Mouse (Mus musculus) intestine, embryonic 16.5 days (tissue): ENCODE measurements around the gene Abhd16a. TPM values are rescaled to one million over a fixed set of nuclear protein-coding genes. Genes with fewer than 3 reads are reported as not detected.

Source experiments
- ATAC-seq: fragments of 200-750 bp; cut with Nextera tagmentation; 2 replicates; pipeline ENCODE4 v1.8.0; 2017; ENCODE audit warnings: moderate TSS enrichment, moderate library complexity
- H3K27ac ChIP-seq: fragments of 300-500 bp; sonication (generic); 2 replicates; pipeline ENCODE4 v1.5.1; 2014; ENCODE audit warnings: mild to moderate bottlenecking, low read length
- H3K27me3 ChIP-seq: fragments of 300-500 bp; sonication (generic); replicated peaks from 2 replicates; pipeline ENCODE4 v1.6.1; 2014; ENCODE audit warnings: low read length, control low read depth, mixed read lengths; ENCODE audit not compliant: control insufficient read depth, insufficient read depth
- H3K36me3 ChIP-seq: fragments of 300-500 bp; sonication (generic); 2 replicates; pipeline ENCODE4 v1.6.1; 2014; ENCODE audit warnings: low read length, control low read depth; ENCODE audit not compliant: control insufficient read depth, insufficient read depth
- H3K4me1 ChIP-seq: fragments of 300-500 bp; sonication (generic); 2 replicates; pipeline ENCODE4 v1.6.1; 2014; ENCODE audit warnings: low read length, control low read depth, mixed read lengths; ENCODE audit not compliant: control insufficient read depth, insufficient read depth
- H3K4me2 ChIP-seq: fragments of 300-500 bp; sonication (generic); 2 replicates; pipeline ENCODE4 v1.6.1; 2014; ENCODE audit warnings: low read depth, low read length, control low read depth
- H3K4me3 ChIP-seq: fragments of 300-500 bp; sonication (generic); 2 replicates; pipeline ENCODE4 v1.5.1; 2014; ENCODE audit warnings: mild to moderate bottlenecking, low read length
- H3K9ac ChIP-seq: fragments of 300-500 bp; sonication (generic); 2 replicates; pipeline ENCODE4 v1.6.1; 2014; ENCODE audit warnings: low read depth, low read length
- H3K9me3 ChIP-seq: fragments of 300-500 bp; sonication (generic); 2 replicates; pipeline ENCODE4 v1.6.1; 2016; ENCODE audit warnings: low read length, control low read depth; ENCODE audit not compliant: control insufficient read depth
- WGBS: fragments of 180-500 bp; shearing (Covaris S2); extraction: QIAGEN DNeasy Blood & Tissue Kit; methylation state at CpG from one replicate; pipeline ENCODE4 v1.1.7; 2014; 5-methylcytosine and 5-hydroxymethylcytosine counted together
- polyA plus RNA-seq: library from polyadenylated mRNA; unstranded; fragments of >200 nt; fragmentation: Nextera tagmentation; extraction: Ambion mirVana; gene quantifications from 2 replicates; pipeline ENCODE4 v1.2.1, GENCODE M21; 2015

Abhd16a gene
- polyA plus RNA-seq: 107 and 108 TPM in 2 replicates

DNA sequence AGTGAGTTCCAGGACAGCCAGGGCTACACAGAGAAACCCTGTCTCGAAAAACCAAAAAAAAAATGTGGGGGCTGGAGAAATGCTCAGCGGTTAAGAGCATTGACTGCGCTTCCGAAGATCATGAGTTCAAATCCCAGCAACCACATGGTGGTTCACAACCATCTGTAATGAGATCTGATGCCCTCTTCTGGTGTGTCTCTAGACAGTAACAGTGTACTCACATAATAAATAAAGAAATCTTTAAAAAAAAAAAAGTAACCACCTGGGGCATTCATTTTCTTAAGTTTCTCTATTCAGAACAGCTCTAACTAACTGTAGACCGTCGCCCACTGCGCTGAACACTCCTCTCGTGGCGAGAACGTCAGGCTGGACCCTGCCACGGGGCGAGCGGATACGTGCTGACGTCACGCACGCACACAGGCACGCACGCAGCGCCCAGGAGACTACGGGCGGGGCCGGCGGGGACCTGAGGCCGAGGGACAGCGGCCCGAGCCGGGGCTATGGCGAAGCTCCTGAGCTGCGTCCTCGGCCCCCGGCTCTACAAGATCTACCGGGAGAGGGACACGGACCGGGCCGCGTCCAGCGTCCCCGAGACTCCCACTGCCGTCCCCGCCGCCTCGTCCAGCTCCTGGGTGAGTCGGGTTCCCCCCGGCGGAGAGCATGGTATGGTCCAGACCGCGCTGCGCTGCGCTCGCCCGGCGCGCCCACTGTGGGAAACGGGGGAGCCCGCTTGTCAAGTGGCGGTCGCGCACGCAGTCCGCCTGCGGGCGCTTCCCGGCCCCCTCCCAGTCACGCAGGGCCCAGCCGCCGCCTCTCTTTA is at the start of gene Abhd16a:
Gene Abhd16a (plus strand): TSS at position 439 of the 820 bp plus-strand sequence.
- Histone ChIP-seq H3K4me3 (peak within 1 kb of the TSS; percentile 66), H3K4me1 (peaks cover 7% of the 10 kb centered on the region; the same call in 1 of the 2 replicates), H3K9me3 (no peaks in the 10 kb centered on the region), H3K36me3 (0 out of 2 replicates have a peak, but pooled peaks cover 3% of the 10 kb centered on the region), H3K27me3 (no peaks in the 10 kb centered on the region), H3K9ac (peak within 1 kb of the TSS; percentile 92), H3K27ac (peak within 1 kb of the TSS; percentile 95), H3K4me2 (peak within 1 kb of the TSS; percentile 63)
- ATAC-seq: peak; percentile 99
- WGBS: 2% methylated on average over 66 of the region's 67 CpGs

- H3K9me3 ChIP-seq: no peaks in the 10 kb centered on the region
- peak overlapping the region; percentile 10 for H3K27ac ChIP-seq
- H3K4me1 ChIP-seq: peaks cover 32% of the 10 kb centered on the region
- no peak overlapping the region for H3K4me2 ChIP-seq
- no peaks in the 10 kb centered on the region for H3K36me3 ChIP-seq
- no peak for ATAC-seq
- H3K9ac ChIP-seq: no peak overlapping the region
- no peak overlapping the region for H3K4me3 ChIP-seq
- H3K27me3 ChIP-seq: no peaks in the 10 kb centered on the region
- WGBS: 82% methylated on average over 4 of the region's 4 CpGs
Observed at GRCm38 (mm10) chr17:35043794-35044193, 45.3 kb upstream of the Abhd16a start.

GRCm38 (mm10) chr17:35044904-35045806 is 43.9 kb upstream of the Abhd16a start:
- WGBS: 68% methylated on average over 7 of the region's 7 CpGs
- H3K4me2 ChIP-seq: peak overlapping the region; percentile 100
- H3K9me3 ChIP-seq: no peaks in the 10 kb centered on the region
- H3K27ac ChIP-seq: peak overlapping the region; percentile 90
- H3K4me1 ChIP-seq: peaks cover 40% of the 10 kb centered on the region
- ATAC-seq: no peak
- H3K36me3 ChIP-seq: no peaks in the 10 kb centered on the region
- peak overlapping the region; percentile 93 for H3K9ac ChIP-seq
- peak overlapping the region; percentile 68; the same call in 1 of the 2 replicates for H3K4me3 ChIP-seq
- H3K27me3 ChIP-seq: no peaks in the 10 kb centered on the region

- H3K4me3 ChIP-seq: peak overlapping the region; percentile 68
- H3K9me3 ChIP-seq: no peaks in the 10 kb centered on the region
- WGBS: 4% methylated on average over 48 of the region's 48 CpGs
- peak overlapping the region; percentile 93 for H3K9ac ChIP-seq
- peak overlapping the region; percentile 90 for H3K27ac ChIP-seq
- ATAC-seq: peak; percentile 0; the same call in 1 of the 2 replicates
- H3K4me1 ChIP-seq: peaks cover 40% of the 10 kb centered on the region
- H3K27me3 ChIP-seq: no peaks in the 10 kb centered on the region
- peak overlapping the region; percentile 100 for H3K4me2 ChIP-seq
- no peaks in the 10 kb centered on the region for H3K36me3 ChIP-seq
Observed at GRCm38 (mm10) chr17:35045807-35046680, 43.0 kb upstream of the Abhd16a start.

- ATAC-seq: peak; percentile 87
- H3K9ac ChIP-seq: peak within 1 kb of the TSS; percentile 93
- peak within 1 kb of the TSS; percentile 100 for H3K4me2 ChIP-seq
- WGBS: 2% methylated on average over 32 of the region's 33 CpGs
- H3K36me3 ChIP-seq: no peaks in the 10 kb centered on the region
- peak within 1 kb of the TSS; percentile 68 for H3K4me3 ChIP-seq
- H3K9me3 ChIP-seq: no peaks in the 10 kb centered on the region
- peaks cover 40% of the 10 kb centered on the region for H3K4me1 ChIP-seq
- peak within 1 kb of the TSS; percentile 100 for H3K27ac ChIP-seq
- no peaks in the 10 kb centered on the region for H3K27me3 ChIP-seq
Observed at GRCm38 (mm10) chr17:35046681-35047455, 42.2 kb upstream of the Abhd16a start, which contains the start of gene Msh5. Gene Msh5 (minus strand): TSS chr17:35046745.

DNA sequence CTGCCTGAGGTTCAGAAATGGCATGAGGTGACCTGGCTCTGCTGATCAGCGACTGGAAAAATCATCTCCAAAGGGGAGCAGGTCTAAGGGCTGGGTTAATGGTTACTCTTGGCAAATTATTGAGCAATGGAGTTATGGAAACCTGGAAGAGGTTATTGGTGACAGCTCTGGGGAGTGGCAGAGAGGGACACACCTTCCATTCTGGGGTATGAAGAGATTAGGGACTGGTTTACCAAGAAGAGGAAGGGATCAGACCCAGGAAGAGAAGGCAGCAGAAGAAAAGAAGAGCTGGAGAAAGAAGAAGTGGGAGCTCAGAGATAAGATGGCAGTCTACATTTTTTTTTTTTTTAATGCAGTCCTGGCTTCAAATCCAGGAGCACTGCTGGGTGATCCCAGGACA is 41.4 kb upstream of the Abhd16a start:
- WGBS: 31% methylated on average over 1 of the region's 1 CpGs
- 0 out of 2 replicates have a peak, but pooled peaks cover under 1% of the 10 kb centered on the region for H3K36me3 ChIP-seq
- peak overlapping the region; percentile 27 for H3K4me3 ChIP-seq
- H3K27me3 ChIP-seq: no peaks in the 10 kb centered on the region
- no peaks in the 10 kb centered on the region for H3K9me3 ChIP-seq
- H3K27ac ChIP-seq: peak overlapping the region; percentile 100
- H3K9ac ChIP-seq: peak overlapping the region; percentile 57
- peak; percentile 39 for ATAC-seq
- H3K4me2 ChIP-seq: peak overlapping the region; percentile 54
- peaks cover 47% of the 10 kb centered on the region for H3K4me1 ChIP-seq

DNA sequence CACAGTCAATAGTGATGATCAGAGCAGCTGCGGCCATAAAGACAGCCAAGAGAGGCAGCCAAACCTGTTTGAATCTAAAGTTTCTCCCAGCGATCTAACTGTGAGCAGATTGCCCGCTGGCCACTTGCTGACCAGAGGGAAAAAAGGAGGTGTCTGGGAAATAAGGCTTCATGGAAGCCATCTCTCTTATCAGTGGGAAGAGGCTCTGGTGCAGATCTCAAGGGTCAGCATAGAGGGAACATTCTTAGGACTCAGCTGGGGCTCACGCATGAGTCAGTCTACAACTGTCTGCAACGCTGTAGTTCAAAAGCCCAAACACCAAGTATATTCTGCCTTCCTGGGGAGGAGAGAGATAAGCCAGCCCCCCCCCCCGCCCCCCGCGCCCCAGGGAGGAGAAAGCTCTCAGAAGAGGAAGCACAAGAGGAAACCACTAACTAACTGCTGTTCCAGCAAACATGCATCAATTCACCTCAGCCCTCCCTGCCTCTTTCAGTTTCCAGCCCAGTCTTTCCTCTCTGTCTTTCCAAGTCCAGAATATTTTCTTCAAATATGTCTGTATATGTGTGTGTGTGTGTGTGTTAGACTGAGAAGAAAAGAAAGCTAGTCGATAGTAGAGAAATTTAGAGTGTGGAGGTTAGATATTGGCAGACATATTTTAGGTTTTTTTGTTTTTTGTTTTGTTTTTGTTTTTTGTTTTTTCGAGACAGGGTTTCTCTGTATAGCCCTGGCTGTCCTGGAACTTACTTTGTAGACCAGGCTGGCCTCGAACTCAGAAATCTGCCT is 40.7 kb upstream of the Abhd16a start:
- peak; percentile 13 for ATAC-seq
- peak overlapping the region; percentile 100 for H3K27ac ChIP-seq
- no peaks in the 10 kb centered on the region for H3K9me3 ChIP-seq
- WGBS: 27% methylated on average over 11 of the region's 11 CpGs
- peak overlapping the region; percentile 57 for H3K9ac ChIP-seq
- no peaks in the 10 kb centered on the region for H3K27me3 ChIP-seq
- H3K36me3 ChIP-seq: 0 out of 2 replicates have a peak, but pooled peaks cover 5% of the 10 kb centered on the region
- peaks cover 51% of the 10 kb centered on the region for H3K4me1 ChIP-seq
- H3K4me2 ChIP-seq: peak overlapping the region; percentile 87
- peak overlapping the region; percentile 27 for H3K4me3 ChIP-seq
